ENCODE assay signal across 14 mouse cellular contexts in the genomic region with DNA sequence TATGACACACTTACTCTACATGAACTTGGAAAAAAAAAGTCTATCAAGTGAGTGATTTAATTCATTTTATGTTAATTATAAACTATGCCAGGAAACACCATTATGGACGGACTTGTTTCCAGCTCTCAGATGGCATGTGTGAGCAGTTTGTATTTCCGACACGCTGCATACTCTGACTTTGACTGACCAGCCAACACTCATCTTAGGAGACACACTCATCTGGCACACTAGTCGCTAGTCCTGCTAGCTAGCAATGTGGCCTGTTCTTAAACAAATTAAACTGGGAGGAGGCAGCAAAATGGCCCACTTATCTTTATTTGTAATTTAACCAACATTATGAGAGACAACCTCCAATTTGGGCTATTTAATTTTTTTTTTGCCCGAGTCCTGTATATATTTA.
DNase-seq lines count a peak whose midpoint lies in the region; ATAC-seq and TF ChIP-seq lines count a peak whose summit lies in the region.
"Had no signal": no experiment of that assay in that cellular context is flagged by ENCODE, and none has a peak within 500 bp of the region (broad histone marks: within the 10 kb centered on the region; RNA-seq: fewer than 3 reads in every experiment).

No protein-coding gene starts in this region.

- no peak overlapping the region for H3K4me3 ChIP-seq in forebrain, embryonic 11.5 days (ENCODE audit: low read depth, low read length)
- no peak overlapping the region for H3K4me3 ChIP-seq in forebrain, embryonic 10.5 days
- H3K4me3 ChIP-seq in kidney, postnatal 0 days (replicated peaks; ENCODE audit: low read depth, low read length) = no peak overlapping the region
- H3K4me3 ChIP-seq in forebrain, postnatal 0 days (ENCODE audit: low read depth, low read length) = no peak overlapping the region
- H3K4me3 ChIP-seq in neural tube, embryonic 13.5 days = no peak overlapping the region

- no peaks in the 10 kb centered on the region for H3K9me3 ChIP-seq in forebrain, embryonic 11.5 days (ENCODE audit: control insufficient read depth, low read length)
- no peaks in the 10 kb centered on the region for H3K9me3 ChIP-seq in forebrain, embryonic 10.5 days
- no peaks in the 10 kb centered on the region for H3K9me3 ChIP-seq in kidney, postnatal 0 days (replicated peaks; ENCODE audit: low read length)
- no peaks in the 10 kb centered on the region for H3K9me3 ChIP-seq in forebrain, postnatal 0 days (ENCODE audit: low read length)
- H3K9me3 ChIP-seq in neural tube, embryonic 13.5 days = no peaks in the 10 kb centered on the region

- no peak for DNase-seq in forebrain, embryonic 11.5 days (ENCODE audit: low spot score)
- no peak for DNase-seq in forebrain, embryonic 10.5 days (ENCODE audit: extremely low spot score, low spot score)
- DNase-seq in kidney, postnatal 0 days (ENCODE audit: low spot score) = no peak
- no peak for DNase-seq in kidney, adult 11 months
- no peak for DNase-seq in forebrain, postnatal 0 days
- no peak for DNase-seq in adrenal gland, postnatal 14 days
- no peak for DNase-seq in right cerebral cortex, adult 18-20 months
- DNase-seq: cerebellum, postnatal 14 days; heart, postnatal 4 days; left cerebral cortex, postnatal 4 days; lung, adult 2 months; thymus, postnatal 4 days had no signal

- H3K27ac ChIP-seq in forebrain, embryonic 11.5 days (ENCODE audit: low read depth, low read length) = peak overlapping the region; percentile 60; the same call in 1 of the 2 replicates
- H3K27ac ChIP-seq in forebrain, embryonic 10.5 days = no peak overlapping the region
- H3K27ac ChIP-seq in kidney, postnatal 0 days = no peak overlapping the region
- peak overlapping the region; percentile 52 for H3K27ac ChIP-seq in forebrain, postnatal 0 days (ENCODE audit: low read depth, low read length)
- peak overlapping the region; percentile 90 for H3K27ac ChIP-seq in neural tube, embryonic 13.5 days (replicated peaks)
- H3K27ac ChIP-seq: macrophage had no signal

- peaks cover 5% of the 10 kb centered on the region; the same call in 1 of the 2 replicates for H3K4me1 ChIP-seq in forebrain, embryonic 11.5 days (replicated peaks; ENCODE audit: control insufficient read depth, insufficient read depth, low read length)
- H3K4me1 ChIP-seq in forebrain, embryonic 10.5 days = peaks cover 32% of the 10 kb centered on the region
- H3K4me1 ChIP-seq in kidney, postnatal 0 days (replicated peaks; ENCODE audit: insufficient read depth, low read length) = peaks cover 12% of the 10 kb centered on the region
- peaks cover 28% of the 10 kb centered on the region for H3K4me1 ChIP-seq in forebrain, postnatal 0 days (ENCODE audit: insufficient read depth)
- H3K4me1 ChIP-seq in neural tube, embryonic 13.5 days (replicated peaks) = peaks cover 42% of the 10 kb centered on the region

- H3K4me2 ChIP-seq in forebrain, embryonic 11.5 days (ENCODE audit: low read depth, low read length, severe bottlenecking) = no peak overlapping the region
- peak overlapping the region; percentile 42 for H3K4me2 ChIP-seq in kidney, postnatal 0 days (ENCODE audit: low read length)
- H3K4me2 ChIP-seq in forebrain, postnatal 0 days (ENCODE audit: low read depth) = peak overlapping the region; percentile 41
- peak overlapping the region; percentile 34; the same call in 1 of the 2 replicates for H3K4me2 ChIP-seq in neural tube, embryonic 13.5 days

- no peak for TF ChIP-seq CTCF in kidney, postnatal 0 days (IDR thresholded peaks at IDR 0.05; ENCODE audit: low read depth)
- no peak for TF ChIP-seq CTCF in forebrain, postnatal 0 days (IDR thresholded peaks at IDR 0.05; ENCODE audit: low read depth)

- H3K9ac ChIP-seq in forebrain, embryonic 11.5 days (ENCODE audit: low read length) = no peak overlapping the region
- no peak overlapping the region for H3K9ac ChIP-seq in kidney, postnatal 0 days (ENCODE audit: low read depth, low read length)
- no peak overlapping the region for H3K9ac ChIP-seq in forebrain, postnatal 0 days
- H3K9ac ChIP-seq in neural tube, embryonic 13.5 days = no peak overlapping the region

- ATAC-seq in forebrain, embryonic 11.5 days (replicated peaks; ENCODE audit: low FRiP score) = no peak
- ATAC-seq in kidney, postnatal 0 days (replicated peaks; ENCODE audit: low FRiP score, low read depth) = no peak
- no peak for ATAC-seq in forebrain, postnatal 0 days
- no peak for ATAC-seq in neural tube, embryonic 13.5 days (ENCODE audit: low read depth)

- 81% methylated on average over 5 of the region's 5 CpGs for WGBS in forebrain, embryonic 11.5 days
- WGBS in forebrain, embryonic 10.5 days = 88% methylated on average over 5 of the region's 5 CpGs
- 51% methylated on average over 5 of the region's 5 CpGs for WGBS in kidney, postnatal 0 days
- WGBS in forebrain, postnatal 0 days = 17% methylated on average over 5 of the region's 5 CpGs
- 60% methylated on average over 5 of the region's 5 CpGs for WGBS in neural tube, embryonic 13.5 days

- no peaks in the 10 kb centered on the region for H3K36me3 ChIP-seq in forebrain, embryonic 11.5 days (ENCODE audit: control insufficient read depth, insufficient read depth, low read length)
- H3K36me3 ChIP-seq in forebrain, embryonic 10.5 days (replicated peaks) = no peaks in the 10 kb centered on the region
- H3K36me3 ChIP-seq in kidney, postnatal 0 days (ENCODE audit: insufficient read depth, low read length) = no peaks in the 10 kb centered on the region
- no peaks in the 10 kb centered on the region for H3K36me3 ChIP-seq in forebrain, postnatal 0 days (ENCODE audit: insufficient read depth)
- H3K36me3 ChIP-seq in neural tube, embryonic 13.5 days = no peaks in the 10 kb centered on the region

- no peaks in the 10 kb centered on the region for H3K27me3 ChIP-seq in forebrain, embryonic 11.5 days (ENCODE audit: control insufficient read depth, insufficient read depth, low read length)
- H3K27me3 ChIP-seq in forebrain, embryonic 10.5 days (ENCODE audit: poor library complexity, severe bottlenecking) = no peaks in the 10 kb centered on the region
- no peaks in the 10 kb centered on the region for H3K27me3 ChIP-seq in kidney, postnatal 0 days (ENCODE audit: insufficient read depth, low read length)
- H3K27me3 ChIP-seq in forebrain, postnatal 0 days (ENCODE audit: insufficient read depth, low read length) = no peaks in the 10 kb centered on the region
- no peaks in the 10 kb centered on the region; the same call in 1 of the 2 replicates for H3K27me3 ChIP-seq in neural tube, embryonic 13.5 days

Comparison
In these comparisons a context has a peak if more than half of its experiments do, and no peak if none do; other contexts are left out.
1. H3K27ac ChIP-seq: peak in forebrain, embryonic 11.5 days (single experiment), forebrain, postnatal 0 days (single experiment) and neural tube, embryonic 13.5 days (single experiment); none in forebrain, embryonic 10.5 days (single experiment) and kidney, postnatal 0 days (single experiment).